Mouse (Mus musculus) liver, adult 2 months (tissue): Measurements from ENCODE around the gene C130074G19Rik.

Source experiments
- CTCF ChIP-seq: fragments of 200-500 bp; IDR thresholded peaks from 2 replicates; pipeline ENCODE4 v1.5.1; 2011; ENCODE audit warnings: low read depth, low read length, control low read depth
- POLR2A ChIP-seq: fragments of 200-500 bp; IDR thresholded peaks from 2 replicates; pipeline ENCODE4 v1.6.1; 2011; ENCODE audit warnings: low read length, control low read depth; ENCODE audit not compliant: insufficient read depth; ENCODE audit errors: extremely low read depth

DNA sequence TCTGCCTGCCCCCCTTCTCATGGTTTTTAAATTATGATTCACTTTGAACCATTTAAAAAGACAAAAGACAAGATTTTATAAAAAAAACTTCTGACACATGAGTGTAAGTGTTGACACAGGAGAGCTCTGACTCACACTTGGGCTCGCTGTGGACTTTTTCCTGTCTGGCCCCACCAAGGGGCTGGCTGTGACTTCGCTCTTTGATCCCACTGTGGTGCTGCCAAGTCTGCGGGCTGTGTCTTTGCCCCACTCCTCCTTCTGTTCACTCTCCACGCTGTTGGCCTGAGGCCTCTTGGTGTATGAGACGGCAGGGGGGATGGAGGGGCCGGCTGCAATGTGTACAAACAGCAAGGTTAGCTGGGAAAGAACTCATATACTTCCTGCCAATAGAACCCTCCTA is 28.8 kb upstream of the C130074G19Rik start:
- TF ChIP-seq CTCF (no peak), POLR2A (no peak)
